Mouse (Mus musculus) G1E (cell line): ENCODE measurements around the gene 2010111I01Rik. TPM values are rescaled to one million over a fixed set of nuclear protein-coding genes. Genes with fewer than 3 reads are reported as not detected.

Source experiments
- ATAC-seq: 2 replicates; pipeline ENCODE4 v1.8.0; 2016; ENCODE audit warnings: mild to moderate bottlenecking; ENCODE audit not compliant: insufficient number of reproducible peaks, poor library complexity, low FRiP score, severe bottlenecking; ENCODE audit errors: extremely low read depth
- DNase-seq: peaks from one replicate; pipeline ENCODE4 v3.0.0; 2012; ENCODE audit warnings: low spot score
- H3K27me3 ChIP-seq: 2 replicates; pipeline ENCODE4 v1.6.1; 2012; ENCODE audit warnings: mild to moderate bottlenecking, low read length, inconsistent platforms; ENCODE audit not compliant: insufficient read depth
- H3K36me3 ChIP-seq: replicated peaks from 2 replicates; pipeline ENCODE3; 2012; ENCODE audit warnings: mild to moderate bottlenecking, inconsistent platforms
- H3K4me1 ChIP-seq: 2 replicates; pipeline ENCODE4 v1.6.1; 2012; ENCODE audit warnings: low read depth, low read length, inconsistent platforms, mixed read lengths; ENCODE audit not compliant: insufficient read depth
- H3K4me3 ChIP-seq: 2 replicates; pipeline ENCODE4 v1.5.1; 2012; ENCODE audit warnings: low read depth, mild to moderate bottlenecking, inconsistent platforms, low read length, moderate library complexity, mixed read lengths
- H3K9me3 ChIP-seq: replicated peaks from 2 replicates; pipeline ENCODE4 v1.6.1; 2012; ENCODE audit warnings: inconsistent platforms
- CTCF ChIP-seq: IDR thresholded peaks from 2 replicates; pipeline ENCODE4 v1.5.1; 2012; ENCODE audit warnings: low read depth, low read length, inconsistent platforms, mixed read lengths
- GATA1 ChIP-seq: IDR thresholded peaks from 2 replicates; pipeline ENCODE4 v1.6.1; 2012; ENCODE audit warnings: borderline replicate concordance, low read length, inconsistent platforms, mixed read lengths
- GATA2 ChIP-seq: IDR thresholded peaks from 2 replicates; pipeline ENCODE4 v1.6.1; 2012; ENCODE audit warnings: low read depth, low read length, inconsistent platforms, borderline replicate concordance
- POLR2AphosphoS5 ChIP-seq: IDR thresholded peaks from 2 replicates; pipeline ENCODE4 v1.6.1; 2012; ENCODE audit warnings: low read depth, low read length, inconsistent platforms; ENCODE audit not compliant: insufficient replicate concordance
- TAL1 ChIP-seq: conservative IDR thresholded peaks from 2 replicates; pipeline ENCODE4 v1.6.1; 2012; ENCODE audit warnings: low read depth, low read length, inconsistent platforms, mixed read lengths
- polyA plus RNA-seq: library from polyadenylated mRNA; stranded (reverse); fragments of >175 nt; gene quantifications from 2 replicates; pipeline ENCODE4 v1.2.3, GENCODE M21; 2012
- total RNA-seq, 2 experiments: library from RNA; stranded (forward) in 1 of 2; stranded (reverse) in 1 of 2; fragments of 200-1000 nt in 1 of 2; fragments of >200 nt in 1 of 2; fragmentation: Nextera tagmentation in 1 of 2; gene quantifications; 2 replicates each; pipeline ENCODE4 v1.2.3; 2014 to 2017

Gene 2010111I01Rik
- total and polyA plus RNA-seq, 3 experiments, result 14.7 to 57.2 (median 22.2) TPM

DNA sequence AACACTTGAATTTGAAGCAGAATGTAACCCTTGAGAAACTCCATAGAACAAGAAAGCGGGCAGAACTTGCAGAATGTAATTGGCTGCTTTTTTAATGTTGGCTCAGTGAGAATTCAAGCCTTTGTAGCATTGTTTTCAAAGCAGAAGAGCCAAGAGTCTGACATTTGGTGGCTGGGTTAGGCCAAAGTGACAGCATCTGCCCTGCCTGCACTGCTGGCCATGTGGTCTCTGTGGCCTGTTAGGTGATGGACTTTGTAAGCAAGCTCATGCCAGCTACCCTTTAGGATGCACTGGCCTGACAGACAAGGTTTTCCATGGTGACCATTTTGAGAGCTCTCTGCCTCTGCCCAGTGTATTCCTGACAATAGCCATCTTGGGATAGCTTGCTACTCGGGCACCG, 333.2 kb downstream of the 2010111I01Rik start:
- Histone ChIP-seq H3K4me3 (no peak overlapping the region), H3K9me3 (no peaks in the 10 kb centered on the region), H3K27me3 (no peaks in the 10 kb centered on the region), H3K36me3 (peaks cover 94% of the 10 kb centered on the region), H3K4me1 (no peaks in the 10 kb centered on the region)
- TF ChIP-seq TAL1 (no peak), POLR2AphosphoS5 (no peak), GATA1 (no peak), CTCF (no peak), GATA2 (no peak)
- DNase-seq (no peak), ATAC-seq (no peak)

DNA sequence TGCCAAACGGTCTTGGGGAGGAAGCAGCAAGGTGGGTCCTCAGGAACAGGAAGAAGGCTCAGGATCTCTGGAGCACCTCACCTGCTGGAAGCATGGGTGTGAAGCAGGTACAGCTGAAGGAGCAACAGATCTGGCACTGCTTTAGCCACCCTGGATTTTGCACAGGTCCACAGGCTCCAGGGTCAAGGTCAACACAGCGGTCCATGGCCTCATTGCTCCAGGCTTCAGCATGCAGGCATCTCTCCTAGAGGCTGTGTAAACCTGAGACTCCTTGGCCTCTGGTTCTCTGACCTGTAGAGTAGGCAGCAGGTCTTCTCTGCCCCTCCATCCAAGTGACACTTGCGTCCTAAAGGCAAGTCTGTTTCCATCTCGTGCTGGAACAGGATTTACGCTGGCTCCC, 334.2 kb downstream of the 2010111I01Rik start:
- H3K9me3 ChIP-seq, result no peaks in the 10 kb centered on the region
- TF ChIP-seq GATA1, result no peak
- no peak for TF ChIP-seq CTCF
- TF ChIP-seq TAL1, result no peak
- TF ChIP-seq POLR2AphosphoS5, result no peak
- no peak for TF ChIP-seq GATA2
- DNase-seq (no peak), ATAC-seq (no peak)
- no peak overlapping the region for H3K4me3 ChIP-seq
- H3K36me3 ChIP-seq, result peaks cover 97% of the 10 kb centered on the region
- H3K27me3 ChIP-seq, result no peaks in the 10 kb centered on the region
- no peaks in the 10 kb centered on the region for H3K4me1 ChIP-seq

DNA sequence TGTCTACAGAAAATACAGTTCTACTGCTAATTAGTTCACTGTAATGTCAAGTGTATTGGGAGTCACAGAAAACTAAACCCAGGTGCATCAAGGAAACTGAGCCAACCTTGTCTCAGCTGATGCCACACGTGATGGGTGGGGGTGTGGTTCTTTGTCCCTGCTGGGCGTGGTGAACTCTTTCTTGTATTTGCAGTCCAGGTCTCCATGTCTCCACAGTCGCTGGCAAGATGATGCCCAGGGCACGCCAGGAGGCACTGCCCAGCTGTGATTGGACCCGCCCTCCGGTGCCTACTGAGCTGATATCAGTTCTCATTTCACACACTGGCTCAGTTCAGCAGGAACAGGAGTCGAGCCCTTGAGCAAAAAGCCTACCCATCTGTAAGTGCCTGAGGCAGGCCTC, 336.2 kb downstream of the 2010111I01Rik start:
- Histone ChIP-seq H3K9me3 (no peaks in the 10 kb centered on the region), H3K36me3 (peaks cover 98% of the 10 kb centered on the region), H3K4me1 (0 out of 2 replicates have a peak, but pooled peaks cover 7% of the 10 kb centered on the region), H3K4me3 (no peak overlapping the region), H3K27me3 (no peaks in the 10 kb centered on the region)
- TF ChIP-seq GATA1 (no peak), TAL1 (no peak), GATA2 (no peak), POLR2AphosphoS5 (no peak), CTCF (no peak)
- DNase-seq (no peak), ATAC-seq (no peak)

DNA sequence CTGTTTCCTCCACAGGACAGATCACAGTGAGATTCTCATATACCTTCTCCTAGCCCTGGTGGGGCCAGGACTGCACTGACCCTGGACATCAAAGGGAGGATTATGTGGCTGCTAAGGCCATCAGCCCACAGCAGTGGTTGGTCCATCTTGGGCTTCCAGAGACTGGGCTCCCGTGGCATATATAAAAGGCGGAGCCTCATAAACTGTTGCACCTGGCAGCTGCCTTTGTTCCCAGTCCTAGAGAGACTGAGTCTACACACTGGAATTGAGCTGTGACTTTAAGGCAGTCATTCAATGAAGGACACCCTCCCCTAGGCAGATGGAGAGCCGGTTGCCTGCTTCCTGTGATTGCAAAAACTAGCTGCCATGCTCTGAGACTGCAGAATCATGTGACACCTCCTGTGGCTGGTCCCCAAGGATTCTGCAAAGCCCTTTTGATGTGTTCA, 337.1 kb downstream of the 2010111I01Rik start:
- Histone ChIP-seq H3K36me3 (peaks cover 97% of the 10 kb centered on the region), H3K27me3 (no peaks in the 10 kb centered on the region), H3K4me3 (no peak overlapping the region), H3K9me3 (no peaks in the 10 kb centered on the region), H3K4me1 (0 out of 2 replicates have a peak, but pooled peaks cover 7% of the 10 kb centered on the region)
- TF ChIP-seq POLR2AphosphoS5, result no peak
- TF ChIP-seq GATA1, result no peak
- TF ChIP-seq TAL1, result no peak
- TF ChIP-seq CTCF, result no peak
- TF ChIP-seq GATA2, result no peak
- ATAC-seq (no peak), DNase-seq (no peak)

DNA sequence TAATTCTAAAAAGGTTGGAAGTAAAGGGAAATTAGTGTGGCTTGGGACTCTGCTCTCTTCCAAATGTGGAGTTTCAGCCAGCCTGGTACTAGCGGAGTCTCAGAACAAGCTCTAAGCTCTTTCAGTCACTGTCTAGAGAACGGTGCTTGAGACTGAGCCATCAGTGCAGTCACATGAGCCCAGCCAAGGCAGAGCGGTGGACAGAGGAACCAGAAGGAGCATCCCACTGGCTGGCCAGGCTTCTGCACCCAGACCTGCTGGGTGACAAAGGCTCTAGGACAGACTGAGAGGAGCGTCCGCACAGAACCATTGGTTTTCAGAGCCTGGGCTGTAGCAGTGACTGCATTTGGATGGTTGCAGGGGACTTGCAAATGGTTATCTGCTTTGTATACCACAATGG, 337.7 kb downstream of the 2010111I01Rik start:
- no peaks in the 10 kb centered on the region for H3K9me3 ChIP-seq
- TF ChIP-seq CTCF (no peak), GATA1 (no peak), TAL1 (no peak), POLR2AphosphoS5 (no peak), GATA2 (no peak)
- H3K27me3 ChIP-seq, result no peaks in the 10 kb centered on the region
- DNase-seq (no peak), ATAC-seq (no peak)
- H3K36me3 ChIP-seq, result peaks cover 97% of the 10 kb centered on the region
- no peak overlapping the region for H3K4me3 ChIP-seq
- 0 out of 2 replicates have a peak, but pooled peaks cover 7% of the 10 kb centered on the region for H3K4me1 ChIP-seq

DNA sequence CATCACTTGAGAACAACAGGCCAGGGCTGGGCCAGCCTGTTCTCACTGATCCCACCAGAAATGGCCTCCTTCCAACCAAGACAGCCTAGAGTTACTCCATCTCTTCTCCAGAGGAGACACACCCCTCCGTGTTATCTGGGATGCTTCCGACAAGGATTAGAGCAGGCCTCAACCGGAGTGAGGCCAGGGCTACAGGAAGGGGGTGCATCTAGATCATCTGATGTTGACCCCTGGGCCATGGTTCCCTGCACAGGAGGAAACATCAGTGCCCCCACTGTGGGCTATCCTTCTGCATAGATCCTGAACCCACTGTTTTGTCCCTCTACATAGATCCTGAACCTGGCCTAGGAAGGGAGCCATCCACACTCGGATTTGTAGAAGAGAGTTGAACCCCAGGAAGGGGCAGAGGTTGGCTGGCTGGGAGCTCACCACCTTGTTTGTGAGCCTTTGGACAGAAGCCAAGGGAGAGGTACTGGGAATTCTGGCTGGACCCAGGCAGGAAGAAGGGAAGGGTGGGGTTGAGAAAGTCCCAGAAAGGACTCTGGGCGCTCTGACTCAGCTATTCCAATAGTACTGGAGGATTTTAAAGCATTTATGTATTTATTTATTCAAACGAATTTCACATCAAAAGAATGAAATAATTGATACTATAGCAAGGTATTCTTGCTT, 339.6 kb downstream of the 2010111I01Rik start:
- ATAC-seq (no peak), DNase-seq (no peak)
- Histone ChIP-seq H3K9me3 (no peaks in the 10 kb centered on the region), H3K36me3 (peaks cover 90% of the 10 kb centered on the region), H3K4me3 (no peak overlapping the region), H3K4me1 (peaks cover 7% of the 10 kb centered on the region; the same call in 1 of the 2 replicates), H3K27me3 (no peaks in the 10 kb centered on the region)
- TF ChIP-seq POLR2AphosphoS5, result no peak
- TF ChIP-seq CTCF, result no peak
- no peak for TF ChIP-seq GATA2
- no peak for TF ChIP-seq GATA1
- TF ChIP-seq TAL1, result no peak
